Mouse (Mus musculus) sigmoid colon, adult 10 weeks (tissue): ENCODE measurements around the gene Srpk2. TPM values are rescaled to one million over a fixed set of nuclear protein-coding genes. Genes with fewer than 3 reads are reported as not detected.

ENCODE experiments used
- polyA plus RNA-seq: library from polyadenylated mRNA; stranded (reverse); fragments of 350-450 nt; fragmentation: Illumina TruSeq; extraction: RNeasy Lipid Tissue Mini Kit (QIAGEN cat#74804); gene quantifications from one replicate; pipeline ENCODE4 v1.2.3, GENCODE M21; 2014; ENCODE audit warnings: low read depth, low replicate concordance

Srpk2 gene
- 33.5 TPM for polyA plus RNA-seq

GRCm38 (mm10) chr5:23684517-23684916, at the start of gene Srpk2:
Gene Srpk2 (minus strand): TSS chr5:23684617.

Other genes with a start within 250 kb of the Srpk2 start
- gene Pus7, start 99.1 kb upstream of the Srpk2 start, polyA plus RNA-seq, result 23.6 TPM
- 22.3 TPM for gene Rint1, start 103.1 kb upstream of the Srpk2 start, polyA plus RNA-seq
- gene Tomm7, start 159.5 kb upstream of the Srpk2 start, polyA plus RNA-seq, result 51.1 TPM